Mouse (Mus musculus): ENCODE data around the gene Gm10031. TPM values are rescaled to one million over a fixed set of nuclear protein-coding genes. Genes with fewer than 3 reads are reported as not detected.
A peak's percentile ranks its signal among the peaks of the same experiment; 100 is the strongest.
"Not testable (repeated sequence)": the region's sequence is repeated elsewhere in the genome, so short reads cannot be mapped to it uniquely, and the experiment has no call there.

Gene Gm10031
- polyA plus RNA-seq, 1 experiment from 2014 or later = 1.3 TPM

DNA sequence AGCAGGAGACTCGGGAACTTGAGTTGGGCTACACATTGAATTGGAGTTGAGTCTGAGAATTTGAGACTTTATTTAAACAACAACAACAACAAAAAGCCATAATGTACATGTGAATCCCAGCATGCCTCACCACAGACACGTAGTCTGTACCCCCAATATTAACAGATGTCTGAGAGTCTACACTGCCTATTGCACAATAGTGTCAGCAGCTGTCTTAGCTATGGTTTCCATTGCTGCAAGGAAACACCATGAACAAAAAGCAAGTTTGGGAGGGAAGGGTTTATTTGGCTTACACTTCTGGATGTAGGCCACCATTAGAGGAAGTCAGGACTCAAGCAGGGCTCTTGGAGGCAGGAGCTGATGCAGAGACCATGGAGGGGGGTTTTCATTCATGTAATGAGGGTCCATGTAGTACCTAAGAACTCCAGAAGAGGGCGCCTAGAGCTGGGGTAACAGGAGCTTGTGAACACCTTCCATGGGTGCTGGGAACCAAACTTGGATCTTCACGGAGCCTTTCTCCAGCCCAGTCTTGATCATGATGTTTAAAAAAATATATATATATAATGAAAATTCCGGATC is 18.8 kb upstream of the Gm10031 start:
- Histone ChIP-seq H3K4me3 (replicated peaks; ENCODE audit: low read length) (no peak overlapping the region), H3K27me3 (replicated peaks; ENCODE audit: control insufficient read depth, insufficient read depth, low read length) (no peaks in the 10 kb centered on the region), H3K36me3 (ENCODE audit: control insufficient read depth, insufficient read depth) (no peaks in the 10 kb centered on the region), H3K27ac (ENCODE audit: low read length) (no peak overlapping the region), H3K9ac (replicated peaks; ENCODE audit: low read depth, low read length) (no peak overlapping the region), H3K4me2 (ENCODE audit: low read length) (no peak overlapping the region), H3K4me1 (replicated peaks; ENCODE audit: control insufficient read depth, insufficient read depth, low read length) (no peaks in the 10 kb centered on the region), H3K9me3 (ENCODE audit: control insufficient read depth, low read length) (no peaks in the 10 kb centered on the region)
- WGBS = 77% methylated on average over 5 of the region's 5 CpGs
- no peak for ATAC-seq

DNA sequence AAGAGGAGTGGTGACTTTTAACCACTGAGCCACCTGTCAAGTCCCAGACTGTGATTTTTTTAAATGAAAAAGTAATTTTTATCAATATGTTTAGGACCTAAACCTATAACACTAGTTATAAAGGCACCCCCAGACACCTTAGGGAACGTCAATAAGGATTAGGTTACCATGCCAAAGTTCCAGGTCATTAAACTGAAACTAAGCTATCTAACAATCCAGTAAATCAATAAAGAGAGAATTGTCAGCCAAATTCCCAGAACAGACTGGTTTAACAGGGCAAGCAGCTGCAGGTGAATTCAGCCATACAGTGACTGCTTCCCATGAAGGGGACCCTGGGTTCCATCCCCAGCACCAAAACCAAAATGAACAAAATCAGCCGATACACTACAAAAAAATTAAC is 17.9 kb upstream of the Gm10031 start:
- Histone ChIP-seq H3K36me3 (ENCODE audit: control insufficient read depth, insufficient read depth) (no peaks in the 10 kb centered on the region), H3K4me2 (ENCODE audit: low read length) (no peak overlapping the region), H3K27me3 (replicated peaks; ENCODE audit: control insufficient read depth, insufficient read depth, low read length) (no peaks in the 10 kb centered on the region), H3K4me3 (replicated peaks; ENCODE audit: low read length) (no peak overlapping the region), H3K4me1 (replicated peaks; ENCODE audit: control insufficient read depth, insufficient read depth, low read length) (no peaks in the 10 kb centered on the region), H3K9ac (replicated peaks; ENCODE audit: low read depth, low read length) (no peak overlapping the region), H3K9me3 (ENCODE audit: control insufficient read depth, low read length) (no peaks in the 10 kb centered on the region), H3K27ac (ENCODE audit: low read length) (no peak overlapping the region)
- WGBS = 79% methylated on average over 2 of the region's 2 CpGs
- no peak for ATAC-seq

DNA sequence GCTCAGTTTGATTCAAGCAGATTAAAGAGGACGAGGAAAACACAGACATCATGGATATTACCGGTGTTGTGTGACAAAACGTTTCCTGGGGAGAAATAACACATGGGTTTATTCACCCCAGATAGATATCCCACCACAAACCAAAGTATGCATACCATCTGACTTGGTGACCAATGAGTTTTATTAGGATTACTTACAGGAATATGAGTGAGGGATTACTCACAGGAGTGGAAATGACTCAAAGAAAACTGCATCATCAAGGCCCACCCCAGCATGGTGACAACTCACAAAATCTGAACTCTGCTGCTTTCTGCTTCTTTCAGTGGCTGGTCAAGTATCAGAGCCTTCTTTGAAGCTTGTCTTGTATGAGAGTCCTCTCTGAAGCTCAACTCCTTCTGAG is 16.1 kb upstream of the Gm10031 start:
- Histone ChIP-seq H3K4me2 (ENCODE audit: low read length) (no peak overlapping the region), H3K4me1 (replicated peaks; ENCODE audit: control insufficient read depth, insufficient read depth, low read length) (no peaks in the 10 kb centered on the region), H3K27me3 (replicated peaks; ENCODE audit: control insufficient read depth, insufficient read depth, low read length) (no peaks in the 10 kb centered on the region), H3K27ac (ENCODE audit: low read length) (no peak overlapping the region), H3K9me3 (ENCODE audit: control insufficient read depth, low read length) (no peaks in the 10 kb centered on the region), H3K4me3 (replicated peaks; ENCODE audit: low read length) (no peak overlapping the region), H3K36me3 (ENCODE audit: control insufficient read depth, insufficient read depth) (no peaks in the 10 kb centered on the region), H3K9ac (replicated peaks; ENCODE audit: low read depth, low read length) (no peak overlapping the region)
- WGBS = 87% methylated on average over 3 of the region's 3 CpGs
- ATAC-seq = no peak

DNA sequence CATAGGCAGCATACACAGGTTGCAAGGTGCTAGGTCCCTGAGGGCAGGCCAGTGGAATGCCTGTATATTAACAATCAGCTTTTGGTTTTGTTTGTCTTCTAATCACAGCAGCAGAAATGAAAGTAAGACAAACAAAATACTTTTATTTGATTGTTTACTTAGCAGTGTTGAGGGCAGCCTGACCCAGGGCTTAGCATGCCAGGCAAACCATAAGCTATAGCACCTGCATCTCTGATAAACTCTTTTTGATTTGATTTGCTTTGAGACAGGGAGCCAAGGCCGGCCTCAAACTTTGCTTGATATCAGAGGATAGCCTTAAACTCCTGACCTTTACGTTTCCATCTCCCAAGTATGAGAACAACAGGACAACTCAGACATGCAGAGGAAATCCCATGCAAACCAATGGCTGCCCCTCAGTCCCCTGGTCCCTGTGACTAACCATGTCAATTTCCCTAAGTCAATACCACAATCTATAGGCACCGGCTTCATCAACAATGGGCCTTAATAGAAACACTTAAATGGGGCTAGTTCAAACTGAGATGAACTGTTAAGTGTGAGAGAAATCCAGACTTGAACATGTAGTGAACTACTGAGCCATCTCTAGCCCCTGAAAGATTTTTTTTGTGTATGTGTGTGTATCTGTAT is 3.6 kb upstream of the Gm10031 start:
- Histone ChIP-seq H3K9me3 (ENCODE audit: control insufficient read depth, low read length) (no peaks in the 10 kb centered on the region), H3K27ac (ENCODE audit: low read length) (no peak overlapping the region), H3K9ac (replicated peaks; ENCODE audit: low read depth, low read length) (no peak overlapping the region), H3K27me3 (replicated peaks; ENCODE audit: control insufficient read depth, insufficient read depth, low read length) (no peaks in the 10 kb centered on the region), H3K4me1 (replicated peaks; ENCODE audit: control insufficient read depth, insufficient read depth, low read length) (no peaks in the 10 kb centered on the region), H3K4me2 (ENCODE audit: low read length) (no peak overlapping the region), H3K4me3 (replicated peaks; ENCODE audit: low read length) (no peak overlapping the region), H3K36me3 (ENCODE audit: control insufficient read depth, insufficient read depth) (no peaks in the 10 kb centered on the region)
- WGBS = 88% methylated on average over 3 of the region's 3 CpGs
- ATAC-seq = no peak

DNA sequence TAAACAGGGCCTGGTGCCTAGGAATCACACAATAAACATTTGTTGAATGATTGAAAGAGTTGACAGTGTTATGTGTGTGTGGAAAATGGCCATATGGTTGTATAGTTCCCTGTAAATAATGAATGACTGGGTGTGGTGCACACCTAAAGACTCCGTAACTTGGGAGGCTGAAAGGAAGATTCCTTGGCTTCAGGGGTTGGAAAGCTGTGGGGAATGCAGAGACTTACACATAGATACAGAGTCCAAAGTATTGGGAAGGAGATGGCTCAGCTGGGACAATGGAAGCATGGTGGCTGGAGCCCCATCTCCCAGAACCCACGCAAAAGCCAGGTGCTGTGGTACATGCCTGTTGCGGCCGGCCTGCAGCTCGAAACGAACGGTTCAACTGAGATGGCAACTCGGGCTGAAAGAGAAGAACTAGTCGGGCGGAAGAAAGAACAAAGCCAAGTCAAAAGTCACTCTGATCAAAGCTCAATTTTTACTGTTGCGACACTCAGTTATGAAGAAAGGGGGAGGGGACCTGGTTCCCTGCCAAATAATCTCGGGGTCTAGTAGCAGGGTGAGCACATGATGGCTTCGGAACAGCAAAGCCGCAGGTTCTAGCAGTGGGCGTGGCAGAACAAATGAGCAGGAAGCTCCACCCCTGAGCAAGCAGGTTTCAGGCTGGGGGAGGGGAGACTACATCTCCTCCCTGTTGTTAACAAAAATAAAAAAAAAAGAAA is 1.9 kb upstream of the Gm10031 start:
- Histone ChIP-seq H3K36me3 (ENCODE audit: control insufficient read depth, insufficient read depth) (no peaks in the 10 kb centered on the region), H3K27ac (ENCODE audit: low read length) (no peak overlapping the region), H3K4me3 (replicated peaks; ENCODE audit: low read length) (no peak overlapping the region), H3K4me1 (replicated peaks; ENCODE audit: control insufficient read depth, insufficient read depth, low read length) (no peaks in the 10 kb centered on the region), H3K4me2 (ENCODE audit: low read length) (peak overlapping the region; percentile 23; the same call in 1 of the 2 replicates), H3K27me3 (replicated peaks; ENCODE audit: control insufficient read depth, insufficient read depth, low read length) (no peaks in the 10 kb centered on the region), H3K9ac (replicated peaks; ENCODE audit: low read depth, low read length) (no peak overlapping the region), H3K9me3 (ENCODE audit: control insufficient read depth, low read length) (no peaks in the 10 kb centered on the region)
- WGBS = 44% methylated on average over 15 of the region's 15 CpGs
- ATAC-seq = no peak

DNA sequence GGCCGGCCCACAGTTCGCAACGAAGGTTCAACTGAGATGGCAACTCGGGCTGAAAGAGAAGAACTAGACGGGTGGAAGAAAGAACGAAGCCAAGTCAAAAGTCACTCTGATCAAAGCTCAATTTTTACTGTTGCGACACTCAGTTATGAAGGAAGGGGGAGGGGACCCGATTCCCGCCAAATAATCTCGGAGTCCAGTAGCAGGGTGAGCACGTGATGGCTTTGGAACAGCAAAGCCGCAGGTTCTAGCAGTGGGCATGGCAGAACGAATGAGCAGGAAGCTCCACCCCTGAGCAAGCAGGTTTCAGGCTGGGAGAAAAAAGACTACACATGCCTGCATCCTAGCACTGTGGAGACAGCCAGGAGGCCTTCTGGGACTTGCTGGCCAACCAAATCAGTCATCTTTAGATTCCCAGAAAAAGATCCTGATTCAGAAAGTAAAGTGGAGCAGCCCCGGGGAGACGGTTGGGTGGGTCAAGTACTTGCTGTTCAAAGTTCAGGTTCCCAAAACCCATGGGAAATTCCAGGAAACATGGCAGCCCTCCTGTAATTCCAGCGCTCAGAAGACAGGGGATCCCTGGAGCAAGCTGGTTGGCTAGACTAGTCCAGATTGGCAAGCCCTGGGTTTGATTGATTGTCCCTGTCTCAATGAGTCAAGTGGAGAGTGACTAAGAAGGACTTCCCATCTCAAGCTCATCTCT is 8.8 kb downstream of the Gm10031 start:
- H3K27me3 ChIP-seq (replicated peaks; ENCODE audit: control insufficient read depth, insufficient read depth, low read length); H3K9me3 ChIP-seq (ENCODE audit: control insufficient read depth, low read length); H3K4me3 ChIP-seq (replicated peaks; ENCODE audit: low read length); H3K9ac ChIP-seq (replicated peaks; ENCODE audit: low read depth, low read length); ATAC-seq; H3K4me1 ChIP-seq (replicated peaks; ENCODE audit: control insufficient read depth, insufficient read depth, low read length); H3K4me2 ChIP-seq (ENCODE audit: low read length); H3K36me3 ChIP-seq (ENCODE audit: control insufficient read depth, insufficient read depth); H3K27ac ChIP-seq (ENCODE audit: low read length): not testable (repeated sequence)
- WGBS = 93% methylated on average over 16 of the region's 16 CpGs

DNA sequence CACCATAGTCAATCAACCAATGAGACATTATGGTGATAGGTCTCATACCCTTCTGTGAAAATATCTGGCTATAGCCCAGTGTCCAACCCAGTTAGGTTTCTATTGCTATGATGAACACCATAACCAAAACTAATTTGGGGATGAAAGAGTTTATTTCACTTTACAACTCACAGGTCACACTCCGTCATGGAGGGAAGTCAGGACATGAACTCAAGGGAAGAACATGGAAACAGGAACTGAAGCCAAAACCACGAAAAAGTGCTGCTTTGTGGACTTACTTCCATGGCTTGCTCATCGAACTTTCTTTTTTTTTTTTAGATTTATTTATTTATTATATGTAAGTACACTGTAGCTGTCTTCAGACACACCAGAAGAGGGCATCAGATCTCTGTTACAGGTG is 9.7 kb downstream of the Gm10031 start:
- Histone ChIP-seq H3K4me1 (replicated peaks; ENCODE audit: control insufficient read depth, insufficient read depth, low read length) (no peaks in the 10 kb centered on the region), H3K27me3 (replicated peaks; ENCODE audit: control insufficient read depth, insufficient read depth, low read length) (no peaks in the 10 kb centered on the region), H3K9ac (replicated peaks; ENCODE audit: low read depth, low read length) (no peak overlapping the region), H3K27ac (ENCODE audit: low read length) (no peak overlapping the region), H3K36me3 (ENCODE audit: control insufficient read depth, insufficient read depth) (no peaks in the 10 kb centered on the region), H3K9me3 (ENCODE audit: control insufficient read depth, low read length) (no peaks in the 10 kb centered on the region), H3K4me3 (replicated peaks; ENCODE audit: low read length) (no peak overlapping the region), H3K4me2 (ENCODE audit: low read length) (no peak overlapping the region)
- ATAC-seq = no peak
- WGBS = 93% methylated on average over 3 of the region's 3 CpGs

DNA sequence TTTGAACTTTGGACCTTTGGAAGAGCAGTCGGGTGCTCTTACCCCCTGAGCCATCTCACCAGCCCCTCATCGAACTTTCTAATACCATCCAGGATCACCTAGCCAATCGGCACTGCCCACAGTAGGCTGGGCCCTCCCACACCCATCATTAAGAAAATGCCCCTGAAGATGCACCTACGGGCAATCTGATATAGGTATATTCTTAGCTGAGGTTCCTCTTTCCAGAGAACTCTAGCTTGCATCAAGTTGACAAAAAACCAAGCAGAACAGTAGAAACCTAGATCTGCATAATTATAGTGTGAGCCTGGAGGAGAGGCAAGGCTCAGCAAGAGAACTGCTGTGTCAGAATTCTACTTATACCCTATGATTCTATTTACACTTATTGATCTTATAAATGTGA is 10.1 kb downstream of the Gm10031 start:
- Histone ChIP-seq H3K4me1 (replicated peaks; ENCODE audit: control insufficient read depth, insufficient read depth, low read length) (no peaks in the 10 kb centered on the region), H3K4me2 (ENCODE audit: low read length) (no peak overlapping the region), H3K27ac (ENCODE audit: low read length) (no peak overlapping the region), H3K9ac (replicated peaks; ENCODE audit: low read depth, low read length) (no peak overlapping the region), H3K4me3 (replicated peaks; ENCODE audit: low read length) (no peak overlapping the region), H3K9me3 (ENCODE audit: control insufficient read depth, low read length) (no peaks in the 10 kb centered on the region), H3K36me3 (ENCODE audit: control insufficient read depth, insufficient read depth) (no peaks in the 10 kb centered on the region), H3K27me3 (replicated peaks; ENCODE audit: control insufficient read depth, insufficient read depth, low read length) (no peaks in the 10 kb centered on the region)
- WGBS = 93% methylated on average over 4 of the region's 4 CpGs
- no peak for ATAC-seq

DNA sequence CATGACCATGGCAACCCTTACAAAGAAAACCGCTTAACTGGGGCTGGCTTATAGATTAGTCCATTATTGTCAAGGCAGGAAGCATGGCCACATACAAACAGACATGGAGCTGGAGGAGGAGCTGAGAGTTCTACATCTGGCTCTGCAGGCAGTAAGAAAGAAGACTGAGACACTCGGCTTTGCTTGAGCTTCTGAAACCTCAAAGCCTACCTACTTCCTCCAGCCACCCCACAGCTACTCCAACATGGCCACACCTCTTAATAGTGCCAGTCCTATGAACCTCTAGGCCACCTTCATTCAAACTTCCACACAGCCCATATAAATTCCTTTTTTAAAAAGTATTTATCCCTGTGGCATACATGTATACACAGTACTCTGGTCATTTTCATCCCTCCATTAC is 13.2 kb downstream of the Gm10031 start:
- Histone ChIP-seq H3K9me3 (ENCODE audit: control insufficient read depth, low read length) (no peaks in the 10 kb centered on the region), H3K27ac (ENCODE audit: low read length) (no peak overlapping the region), H3K36me3 (ENCODE audit: control insufficient read depth, insufficient read depth) (no peaks in the 10 kb centered on the region), H3K9ac (replicated peaks; ENCODE audit: low read depth, low read length) (no peak overlapping the region), H3K4me1 (replicated peaks; ENCODE audit: control insufficient read depth, insufficient read depth, low read length) (no peaks in the 10 kb centered on the region), H3K4me3 (replicated peaks; ENCODE audit: low read length) (no peak overlapping the region), H3K4me2 (ENCODE audit: low read length) (no peak overlapping the region), H3K27me3 (replicated peaks; ENCODE audit: control insufficient read depth, insufficient read depth, low read length) (no peaks in the 10 kb centered on the region)
- no peak for ATAC-seq
- WGBS = 81% methylated on average over 2 of the region's 2 CpGs
